Mouse (Mus musculus): ENCODE measurements around the gene Syt7. TPM values are rescaled to one million over a fixed set of nuclear protein-coding genes. Genes with fewer than 3 reads are reported as not detected.

Syt7 gene
- polyA plus RNA-seq, 1 experiment from 2014 or later, result 7.6 TPM

GRCm38 (mm10) chr19:10449190-10449589 lies 60.3 kb downstream of the Syt7 start:
- Histone ChIP-seq H3K4me3 (no peak overlapping the region), H3K4me1 (no peaks in the 10 kb centered on the region), H3K36me3 (0 out of 2 replicates have a peak, but pooled peaks cover 6% of the 10 kb centered on the region), H3K9me3 (replicated peaks) (0 out of 2 replicates have a peak, but pooled peaks cover 3% of the 10 kb centered on the region), H3K27me3 (peaks cover 17% of the 10 kb centered on the region), H3K9ac (no peak overlapping the region), H3K27ac (no peak overlapping the region), H3K4me2 (replicated peaks) (no peak overlapping the region)
- ATAC-seq (ENCODE audit: low FRiP score), result peak; percentile 50; the same call in 1 of the 2 replicates
- 70% methylated on average over 6 of the region's 6 CpGs for WGBS

DNA sequence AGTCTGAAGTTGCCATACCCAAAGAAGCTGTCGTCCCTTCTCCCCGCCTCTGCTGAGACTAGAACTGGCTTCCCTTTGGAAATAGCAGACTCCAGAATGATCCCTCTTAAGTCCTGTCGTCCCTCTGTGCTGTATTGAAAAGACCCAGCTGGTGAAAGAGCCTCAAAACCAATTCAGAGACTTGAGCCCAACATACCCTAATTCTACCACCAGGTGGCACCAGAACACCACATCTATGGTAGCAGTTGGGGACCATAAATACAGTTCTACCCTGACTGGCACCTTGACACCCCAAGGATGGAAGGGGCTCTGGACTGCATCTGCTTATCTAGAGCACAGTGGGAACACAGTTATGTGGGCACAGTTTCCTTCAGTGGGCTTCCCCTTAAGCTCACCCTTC lies 60.8 kb downstream of the Syt7 start:
- H3K27me3 ChIP-seq, result peaks cover 22% of the 10 kb centered on the region
- 0 out of 2 replicates have a peak, but pooled peaks cover 3% of the 10 kb centered on the region for H3K9me3 ChIP-seq (replicated peaks)
- peak; percentile 51 for ATAC-seq (ENCODE audit: low FRiP score)
- 4% methylated on average over 3 of the region's 3 CpGs for WGBS
- H3K4me3 ChIP-seq, result no peak overlapping the region
- H3K4me2 ChIP-seq (replicated peaks), result no peak overlapping the region
- 0 out of 2 replicates have a peak, but pooled peaks cover 4% of the 10 kb centered on the region for H3K36me3 ChIP-seq
- H3K9ac ChIP-seq, result no peak overlapping the region
- H3K27ac ChIP-seq, result no peak overlapping the region
- 0 out of 2 replicates have a peak, but pooled peaks cover 1% of the 10 kb centered on the region for H3K4me1 ChIP-seq

- Histone ChIP-seq H3K36me3 (no peaks in the 10 kb centered on the region), H3K4me3 (no peak overlapping the region), H3K9ac (no peak overlapping the region), H3K4me1 (peaks cover 22% of the 10 kb centered on the region), H3K27me3 (peaks cover 72% of the 10 kb centered on the region), H3K9me3 (replicated peaks) (no peaks in the 10 kb centered on the region), H3K4me2 (replicated peaks) (no peak overlapping the region), H3K27ac (no peak overlapping the region)
- ATAC-seq (ENCODE audit: low FRiP score), result no peak
- whole genome bisulfite sequencing, result 58% methylated on average over 4 of the region's 4 CpGs
Measured at GRCm38 (mm10) chr19:10454718-10455436, 66.0 kb downstream of the Syt7 start.

DNA sequence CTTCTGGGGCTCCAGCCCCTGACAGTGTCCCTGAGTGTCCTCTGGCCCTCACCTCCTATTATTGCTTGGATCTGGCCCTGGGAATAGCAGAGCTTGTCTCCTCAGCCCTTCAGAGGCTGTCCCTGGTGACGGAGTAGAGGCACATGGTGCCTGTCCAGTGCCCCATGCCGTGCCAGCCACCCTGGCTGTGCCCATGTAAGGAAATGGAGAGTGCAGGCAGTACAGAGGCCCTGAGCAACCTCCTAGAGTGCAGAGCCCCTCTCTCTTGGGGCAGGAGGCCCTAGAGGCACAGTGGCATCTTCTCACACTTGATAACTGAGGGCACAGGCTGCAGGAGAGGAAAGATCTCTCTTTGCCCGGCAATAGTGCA lies 66.5 kb downstream of the Syt7 start:
- no peak for ATAC-seq (ENCODE audit: low FRiP score)
- H3K4me1 ChIP-seq, result peaks cover 24% of the 10 kb centered on the region
- H3K9ac ChIP-seq, result no peak overlapping the region
- no peak overlapping the region for H3K27ac ChIP-seq
- no peak overlapping the region for H3K4me2 ChIP-seq (replicated peaks)
- H3K36me3 ChIP-seq, result no peaks in the 10 kb centered on the region
- no peaks in the 10 kb centered on the region for H3K9me3 ChIP-seq (replicated peaks)
- peaks cover 74% of the 10 kb centered on the region for H3K27me3 ChIP-seq
- H3K4me3 ChIP-seq, result no peak overlapping the region
- 68% methylated on average over 3 of the region's 3 CpGs for WGBS

- peaks cover 82% of the 10 kb centered on the region for H3K27me3 ChIP-seq
- peak within 1 kb of the TSS; percentile 89 for H3K4me2 ChIP-seq (replicated peaks)
- ATAC-seq (ENCODE audit: low FRiP score), result peak; percentile 71
- H3K4me1 ChIP-seq, result peaks cover 24% of the 10 kb centered on the region
- H3K9ac ChIP-seq, result peak within 1 kb of the TSS; percentile 57
- H3K27ac ChIP-seq, result peak within 1 kb of the TSS; percentile 17; the same call in 1 of the 2 replicates
- no peaks in the 10 kb centered on the region for H3K9me3 ChIP-seq (replicated peaks)
- H3K4me3 ChIP-seq, result peak within 1 kb of the TSS; percentile 48
- WGBS, result under 1% methylated on average over 81 of the region's 96 CpGs
- no peaks in the 10 kb centered on the region for H3K36me3 ChIP-seq
Measured at GRCm38 (mm10) chr19:10456752-10457483, 68.0 kb downstream of the Syt7 start, which contains the start of gene Lrrc10b. Gene Lrrc10b (minus strand): TSS chr19:10457473.

DNA sequence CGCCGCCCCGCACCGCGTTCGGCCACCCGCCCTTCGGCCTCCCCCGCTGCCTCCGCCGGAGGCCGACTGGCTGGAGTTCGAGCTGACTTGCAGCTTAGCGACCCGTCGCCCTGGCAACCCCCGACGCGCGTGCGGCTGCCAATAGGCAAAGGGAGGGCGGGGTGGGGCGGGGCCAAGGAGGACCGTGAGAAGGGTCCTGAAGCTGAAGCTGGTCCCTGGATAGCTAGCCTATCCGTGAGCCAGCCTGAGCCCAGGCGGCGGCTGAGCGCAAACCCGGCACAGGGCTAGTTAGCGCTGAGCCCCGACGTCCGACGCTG lies 68.6 kb downstream of the Syt7 start:
- peak; percentile 95 for ATAC-seq (ENCODE audit: low FRiP score)
- Histone ChIP-seq H3K27ac (0 out of 2 replicates have a peak overlapping the region, but pooled peaks have one; percentile 5), H3K27me3 (peaks cover 83% of the 10 kb centered on the region), H3K4me2 (replicated peaks) (peak overlapping the region; percentile 89), H3K9ac (peak overlapping the region; percentile 57), H3K4me1 (peaks cover 24% of the 10 kb centered on the region), H3K4me3 (peak overlapping the region; percentile 48), H3K36me3 (no peaks in the 10 kb centered on the region), H3K9me3 (replicated peaks) (no peaks in the 10 kb centered on the region)
- under 1% methylated on average over 33 of the region's 34 CpGs for WGBS

DNA sequence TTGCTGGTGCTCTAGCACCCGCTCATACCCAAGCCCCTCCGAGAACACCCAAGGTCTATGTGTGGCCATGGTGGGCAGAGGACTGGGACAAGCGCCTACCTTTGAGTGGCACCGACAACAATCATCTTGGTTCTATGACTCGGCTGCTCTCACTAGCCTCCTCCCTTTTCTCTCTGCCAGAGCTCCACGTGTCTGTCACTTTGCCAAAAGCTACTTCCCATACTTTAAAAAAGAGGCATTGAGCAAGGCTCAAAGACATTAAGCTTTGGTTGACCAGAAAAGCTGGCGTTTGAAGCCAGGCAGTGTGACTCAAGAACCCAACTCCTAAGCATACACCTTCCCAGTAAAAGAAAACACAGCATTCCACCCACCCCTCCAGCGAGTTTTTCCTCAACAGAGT lies 69.2 kb downstream of the Syt7 start:
- Histone ChIP-seq H3K4me2 (replicated peaks) (peak overlapping the region; percentile 89), H3K9ac (no peak overlapping the region), H3K27me3 (peaks cover 85% of the 10 kb centered on the region), H3K27ac (no peak overlapping the region), H3K36me3 (no peaks in the 10 kb centered on the region), H3K4me1 (peaks cover 24% of the 10 kb centered on the region), H3K9me3 (replicated peaks) (no peaks in the 10 kb centered on the region), H3K4me3 (peak overlapping the region; percentile 48)
- ATAC-seq (ENCODE audit: low FRiP score), result no peak
- WGBS, result 23% methylated on average over 8 of the region's 8 CpGs

DNA sequence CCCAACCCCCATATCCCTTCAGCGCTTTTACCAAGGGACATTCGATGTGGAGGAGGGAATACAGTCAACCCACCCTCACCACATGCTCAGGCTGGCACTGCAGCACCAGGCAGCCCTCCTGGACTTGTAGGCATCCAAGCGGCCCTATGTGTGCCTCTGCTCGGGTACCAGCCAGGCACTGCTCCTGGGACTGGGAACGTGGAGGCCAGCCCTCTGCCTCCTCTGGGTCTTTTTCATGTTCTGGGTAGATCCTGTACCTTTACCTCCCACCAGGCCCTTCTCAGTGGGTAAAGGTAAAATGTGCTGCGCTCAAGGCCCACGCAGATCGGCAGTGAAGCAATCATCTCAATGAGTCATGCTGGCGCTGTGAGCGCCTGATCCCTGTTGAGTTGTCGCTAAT lies 71.0 kb downstream of the Syt7 start:
- no peak overlapping the region for H3K4me3 ChIP-seq
- peaks cover 80% of the 10 kb centered on the region for H3K27me3 ChIP-seq
- no peak overlapping the region for H3K27ac ChIP-seq
- no peak for ATAC-seq (ENCODE audit: low FRiP score)
- no peak overlapping the region for H3K4me2 ChIP-seq (replicated peaks)
- H3K4me1 ChIP-seq, result peaks cover 23% of the 10 kb centered on the region
- H3K9me3 ChIP-seq (replicated peaks), result no peaks in the 10 kb centered on the region
- no peak overlapping the region for H3K9ac ChIP-seq
- H3K36me3 ChIP-seq, result no peaks in the 10 kb centered on the region
- WGBS, result 32% methylated on average over 11 of the region's 11 CpGs

DNA sequence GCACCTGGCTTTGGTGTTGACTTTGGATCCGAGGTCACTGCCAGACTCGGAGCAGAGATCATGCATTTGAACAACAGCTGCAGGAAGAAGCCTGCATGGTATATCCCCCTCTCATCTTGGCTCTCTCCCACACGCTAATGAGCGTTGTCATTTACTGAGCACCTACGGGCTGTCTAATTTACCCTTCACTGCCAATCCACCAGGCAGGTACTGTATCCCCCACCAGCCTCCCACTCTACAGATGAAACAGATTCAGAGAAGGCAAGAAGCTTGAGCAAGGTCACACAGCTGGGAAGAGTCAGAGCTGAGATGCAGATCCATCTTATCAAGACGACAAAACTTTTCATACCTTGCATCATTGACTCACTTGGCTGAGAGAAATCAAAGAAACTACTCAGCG lies 72.7 kb downstream of the Syt7 start:
- no peak overlapping the region for H3K27ac ChIP-seq
- H3K36me3 ChIP-seq, result no peaks in the 10 kb centered on the region
- peaks cover 63% of the 10 kb centered on the region for H3K27me3 ChIP-seq
- no peak overlapping the region for H3K4me3 ChIP-seq
- no peak for ATAC-seq (ENCODE audit: low FRiP score)
- H3K9me3 ChIP-seq (replicated peaks), result no peaks in the 10 kb centered on the region
- WGBS, result 47% methylated on average over 7 of the region's 7 CpGs
- H3K4me1 ChIP-seq, result peaks cover 17% of the 10 kb centered on the region
- no peak overlapping the region for H3K4me2 ChIP-seq (replicated peaks)
- no peak overlapping the region for H3K9ac ChIP-seq

- 13% methylated on average over 4 of the region's 4 CpGs for WGBS
- no peak overlapping the region for H3K9ac ChIP-seq
- H3K4me1 ChIP-seq, result 0 out of 2 replicates have a peak, but pooled peaks cover 11% of the 10 kb centered on the region
Measured at GRCm38 (mm10) chr19:10464427-10464826, 75.5 kb downstream of the Syt7 start.

DNA sequence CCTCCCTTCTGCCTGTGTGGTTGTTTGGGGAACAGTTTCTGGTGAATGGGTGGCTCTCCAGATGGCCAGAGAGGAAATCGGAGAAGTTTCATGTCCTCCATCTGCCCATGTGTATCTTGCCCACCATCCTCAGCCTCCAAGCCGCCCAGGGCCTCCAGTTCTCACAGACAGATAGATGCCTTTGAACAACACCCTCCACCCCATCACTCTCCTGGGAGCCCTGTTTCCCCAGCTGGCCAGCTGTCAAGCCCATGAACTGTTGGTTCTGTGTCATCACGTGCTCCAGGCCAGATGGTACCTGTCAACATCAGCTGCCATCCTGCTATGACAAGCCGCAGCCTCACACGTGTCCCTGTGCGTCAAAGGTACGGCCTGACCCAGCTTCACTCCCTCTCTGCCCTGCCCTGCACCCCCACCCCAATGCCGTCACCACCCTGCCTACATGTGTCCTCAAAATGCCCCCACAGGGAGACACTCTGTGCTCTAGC lies 80.3 kb downstream of the Syt7 start:
- no peak for ATAC-seq (ENCODE audit: low FRiP score)
- Histone ChIP-seq H3K9me3 (replicated peaks) (no peaks in the 10 kb centered on the region), H3K4me2 (replicated peaks) (no peak overlapping the region), H3K4me3 (no peak overlapping the region), H3K4me1 (peaks cover 7% of the 10 kb centered on the region; the same call in 1 of the 2 replicates), H3K27me3 (no peaks in the 10 kb centered on the region), H3K27ac (no peak overlapping the region), H3K36me3 (no peaks in the 10 kb centered on the region), H3K9ac (no peak overlapping the region)
- 55% methylated on average over 8 of the region's 8 CpGs for WGBS

More at GRCm38 (mm10) chr19:10464427-10464826, 75.5 kb downstream of the Syt7 start:
- Histone ChIP-seq H3K4me2 (replicated peaks) (no peak overlapping the region), H3K36me3 (no peaks in the 10 kb centered on the region), H3K27me3 (peaks cover 36% of the 10 kb centered on the region), H3K27ac (no peak overlapping the region), H3K4me3 (no peak overlapping the region), H3K9me3 (replicated peaks) (no peaks in the 10 kb centered on the region)
- no peak for ATAC-seq (ENCODE audit: low FRiP score)

- ATAC-seq (ENCODE audit: low FRiP score), result no peak
- Histone ChIP-seq H3K9me3 (replicated peaks) (no peaks in the 10 kb centered on the region), H3K4me1 (peaks cover 7% of the 10 kb centered on the region; the same call in 1 of the 2 replicates), H3K4me2 (replicated peaks) (no peak overlapping the region), H3K36me3 (no peaks in the 10 kb centered on the region), H3K4me3 (no peak overlapping the region), H3K27ac (no peak overlapping the region), H3K27me3 (peaks cover 9% of the 10 kb centered on the region), H3K9ac (no peak overlapping the region)
- WGBS, result 66% methylated on average over 3 of the region's 3 CpGs
Measured at GRCm38 (mm10) chr19:10472958-10473357, 84.1 kb downstream of the Syt7 start.
